Mouse (Mus musculus): Measurements from ENCODE around the gene Arhgef10l. TPM values are rescaled to one million over a fixed set of nuclear protein-coding genes. Genes with fewer than 3 reads are reported as not detected.

Gene Arhgef10l
- total RNA-seq, 2 experiments from 2014 or later: 55.4 to 68.4 TPM

DNA sequence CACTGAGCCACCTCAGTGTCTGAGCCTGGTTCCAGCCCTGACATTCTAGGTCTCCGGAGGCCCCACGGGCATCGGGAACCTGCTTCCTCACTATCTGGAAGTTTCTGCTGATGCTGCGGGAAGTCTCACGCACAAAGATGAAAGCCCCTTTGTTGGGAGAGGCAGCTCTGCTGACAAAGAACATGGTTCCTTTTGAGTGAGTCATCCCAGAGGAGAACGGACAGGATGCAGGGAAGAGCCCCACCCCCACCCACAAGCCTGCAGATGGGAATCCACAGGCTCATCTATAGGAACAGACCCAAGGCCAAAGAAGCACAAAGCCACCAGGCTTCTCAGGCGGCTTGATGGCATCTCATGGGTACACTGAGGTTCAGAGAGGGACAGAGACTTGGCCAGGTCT is 165.0 kb downstream of the Arhgef10l start:
- intact Hi-C loops (cut with DNase I): no loop called here
- no peak for DNase-seq

DNA sequence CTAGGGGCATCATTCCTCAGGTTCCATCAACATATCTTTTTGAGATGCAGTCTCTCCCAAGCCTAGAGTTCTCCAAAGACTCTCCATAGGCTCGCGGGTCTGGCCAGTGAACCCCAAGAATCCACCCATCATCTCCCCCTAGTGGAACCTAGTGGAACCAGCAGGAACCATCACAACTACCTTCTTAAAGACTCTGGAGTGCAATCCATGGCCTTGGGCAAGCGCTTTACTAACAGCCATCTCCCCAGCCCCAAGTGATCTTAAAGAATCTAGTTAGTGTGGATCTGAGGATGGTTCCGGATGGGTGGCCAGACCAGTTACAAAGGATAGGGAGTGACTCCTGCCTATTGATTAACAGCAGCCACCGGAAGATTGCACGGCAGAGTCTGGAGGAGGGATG is 166.2 kb downstream of the Arhgef10l start:
- DNase-seq: no peak
- intact Hi-C loops (cut with DNase I): no loop called here

DNA sequence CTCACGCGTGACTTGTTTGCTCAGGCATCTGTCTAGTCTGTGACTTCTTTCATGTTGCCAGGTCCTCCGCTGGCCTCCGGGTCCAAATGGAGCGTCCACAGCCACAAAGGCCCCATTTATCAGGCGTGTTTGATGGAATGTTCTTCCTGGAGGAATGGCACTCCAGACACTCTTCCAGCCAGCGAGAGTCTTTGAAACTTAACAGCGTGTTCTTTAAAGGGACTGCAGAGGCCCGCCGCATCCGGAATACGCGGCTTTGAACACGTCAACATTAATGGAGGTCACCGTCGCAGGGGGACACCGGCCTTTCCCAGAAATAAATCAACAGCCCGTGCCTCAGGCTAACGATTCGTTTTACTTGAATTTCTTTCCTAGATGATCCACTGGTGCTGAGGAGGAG is 168.6 kb downstream of the Arhgef10l start:
- DNase-seq: no peak
- intact Hi-C loops (cut with DNase I): no loop called here

DNA sequence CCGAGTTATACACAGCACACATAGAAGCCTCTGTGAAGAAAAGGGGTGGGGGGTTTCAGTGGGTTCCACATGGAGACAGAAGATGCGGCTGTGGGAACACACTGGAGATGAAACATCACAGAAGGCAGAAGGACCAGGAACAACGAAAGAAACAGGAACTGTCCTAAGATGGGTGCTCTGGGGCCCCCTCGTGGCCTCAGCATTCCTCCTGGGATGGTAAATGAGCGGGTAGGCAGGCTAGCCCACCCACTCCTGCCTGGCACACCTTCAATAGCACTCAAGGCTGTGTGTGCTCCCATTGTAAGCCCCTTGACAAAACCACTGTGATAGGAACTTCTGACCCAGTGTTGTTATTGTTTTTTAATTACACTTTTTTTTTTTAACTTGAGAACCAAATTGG is 174.3 kb downstream of the Arhgef10l start:
- no peak for DNase-seq
- intact Hi-C loops (cut with DNase I): no loop called here

DNA sequence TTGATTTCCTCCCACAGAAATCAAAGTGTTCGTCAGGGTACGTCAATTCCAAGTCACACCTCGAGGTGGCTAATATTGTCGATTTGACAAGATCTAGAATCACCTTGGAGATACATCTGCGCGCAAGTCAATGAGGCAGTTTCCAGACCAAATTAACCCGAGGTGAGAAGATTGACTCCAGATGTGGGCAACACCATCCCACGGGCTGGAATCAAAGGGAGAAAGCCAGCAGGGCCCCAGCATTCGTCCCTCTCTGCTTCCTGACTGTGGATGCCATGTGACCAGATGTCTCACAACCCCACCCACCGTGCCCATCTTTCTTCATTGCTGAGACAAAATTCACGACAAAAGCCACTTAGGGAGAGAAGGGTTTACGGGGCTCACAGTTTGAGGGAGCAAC is 180.4 kb downstream of the Arhgef10l start:
- intact Hi-C loops (cut with DNase I): no loop called here
- DNase-seq: no peak

DNA sequence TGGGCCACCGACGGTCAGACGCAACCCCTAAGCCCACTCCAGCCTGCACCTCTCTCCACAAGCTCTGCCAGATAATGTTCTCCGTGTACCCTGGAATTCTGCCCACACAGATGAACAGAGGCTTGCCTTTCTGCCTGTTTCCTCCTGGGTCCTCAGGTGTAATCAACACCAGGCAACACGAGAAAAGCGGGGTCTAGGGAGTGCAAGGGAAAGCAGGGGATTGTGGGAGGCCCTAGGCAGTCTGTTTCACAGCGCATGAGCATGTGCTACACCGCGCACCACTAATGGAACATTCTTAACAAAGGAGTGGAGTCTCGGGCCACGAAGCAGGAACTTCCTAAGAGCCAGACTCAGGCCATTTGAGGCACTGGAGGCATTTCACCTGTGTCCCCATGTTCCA is 182.7 kb downstream of the Arhgef10l start:
- DNase-seq: no peak
- intact Hi-C loops (cut with DNase I): no loop called here

DNA sequence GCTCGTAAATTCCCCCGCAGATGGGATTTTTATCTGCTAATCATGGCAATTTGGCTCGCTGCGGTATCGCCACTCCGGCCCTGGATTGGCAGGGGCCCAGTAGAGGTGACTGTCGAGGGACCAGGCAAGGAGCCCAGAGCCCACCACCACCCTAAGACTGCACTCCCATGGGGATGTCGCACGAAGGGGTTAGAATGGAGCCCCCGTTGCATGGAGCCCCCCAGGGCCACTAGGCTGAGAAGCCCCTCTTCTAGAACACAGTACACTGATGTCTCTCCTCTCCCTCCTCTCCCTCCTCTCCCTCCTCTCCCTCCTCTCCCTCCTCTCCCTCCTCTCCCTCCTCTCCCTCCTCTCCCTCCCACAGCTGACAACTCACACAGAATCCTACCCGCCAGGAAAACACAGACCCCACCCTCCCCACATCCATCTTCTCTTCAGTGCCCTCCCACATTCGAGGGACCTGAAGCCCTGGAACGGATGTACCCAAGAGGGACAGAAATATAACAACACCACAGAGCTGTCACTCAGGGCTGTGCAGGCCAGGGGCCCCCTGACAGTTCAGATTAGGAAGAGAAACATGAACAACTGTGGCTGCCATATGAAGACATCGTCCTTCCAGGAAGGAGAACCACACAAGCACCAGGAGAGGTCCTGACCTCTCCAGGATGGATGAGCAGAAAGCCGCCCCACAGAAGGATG is 185.3 kb downstream of the Arhgef10l start:
- intact Hi-C loops (cut with DNase I): no loop called here

DNA sequence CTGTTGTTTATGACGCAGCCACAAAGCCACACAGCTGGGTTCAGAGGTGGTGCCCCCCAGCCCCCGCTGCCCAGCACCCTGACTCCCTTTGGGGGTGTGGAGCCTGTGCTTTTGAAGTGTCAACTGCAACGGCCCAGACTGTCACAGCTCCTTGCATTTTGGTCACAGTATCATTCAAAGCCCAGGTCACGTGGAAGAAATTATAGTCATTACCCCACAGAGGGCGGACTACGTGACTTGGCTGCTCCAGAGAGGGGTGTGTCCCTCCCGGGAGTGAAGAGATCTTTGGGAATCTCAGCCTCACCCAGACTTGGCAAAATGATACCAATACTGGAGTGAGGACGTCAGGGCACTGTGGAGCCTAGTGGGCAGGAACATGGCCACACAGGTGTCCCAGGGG is 190.6 kb downstream of the Arhgef10l start:
- intact Hi-C loops (cut with DNase I): no loop called here
- DNase-seq: no peak

More for the DNA sequence above, 185.3 kb downstream of the Arhgef10l start:
- no peak for DNase-seq

DNA sequence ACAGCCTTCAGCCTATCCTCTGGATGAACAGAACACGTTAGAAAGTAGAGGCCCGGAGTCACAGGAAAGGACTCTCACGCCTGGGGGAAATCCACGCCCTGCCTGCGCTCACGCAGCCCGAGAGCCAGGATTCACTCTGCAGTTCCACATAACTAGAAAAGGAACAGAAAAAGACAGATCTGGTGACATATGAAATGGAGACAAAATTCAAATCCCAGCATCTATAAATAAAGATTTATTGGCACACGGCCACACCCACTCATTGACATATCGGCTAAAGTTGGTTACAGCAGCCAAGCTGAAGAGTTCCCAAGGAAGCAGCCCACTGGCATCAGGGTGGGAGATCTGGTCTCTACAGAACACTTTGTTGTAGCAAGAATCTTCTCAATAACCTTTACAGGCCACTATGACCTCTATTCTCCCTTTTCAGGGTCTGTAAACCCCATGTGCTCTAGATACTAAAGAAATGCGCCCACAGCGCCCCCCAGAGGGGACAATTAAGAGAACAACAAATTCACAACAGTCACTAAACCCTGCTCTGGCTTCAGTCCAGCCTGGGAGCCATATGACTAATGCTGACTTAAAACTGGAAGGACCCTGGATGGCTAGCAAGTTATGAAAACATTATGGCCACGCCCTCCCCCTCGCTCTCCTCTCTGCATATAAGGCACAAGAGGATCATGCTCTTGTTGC is 195.9 kb downstream of the Arhgef10l start:
- peak; percentile 2 to 6 for DNase-seq
- intact Hi-C loops (cut with DNase I): no loop called here

DNA sequence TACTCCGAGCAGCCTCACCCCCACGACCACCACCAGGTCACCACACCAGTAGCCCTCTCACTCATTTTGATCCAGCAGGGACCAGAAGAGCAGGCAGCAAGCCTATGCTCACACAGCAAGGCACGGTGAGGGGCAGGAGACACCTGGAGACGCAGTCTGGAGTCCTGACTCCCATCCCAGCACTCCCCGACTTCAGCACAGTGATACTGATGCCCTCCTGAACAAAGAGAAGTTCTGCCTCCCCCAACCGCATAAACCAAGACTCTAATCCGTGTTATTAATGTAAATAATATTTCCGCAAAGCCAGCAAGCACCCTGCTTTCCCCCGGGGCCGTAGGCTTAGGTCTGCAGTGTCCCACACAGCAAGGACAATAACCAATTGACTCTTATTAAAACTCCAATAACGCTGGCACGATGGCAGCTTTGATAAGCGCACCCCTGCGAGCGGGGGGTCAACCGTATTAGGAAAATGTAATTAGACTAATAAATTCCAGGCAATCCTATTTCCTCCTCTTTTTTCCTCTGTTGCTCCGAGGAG is 198.5 kb downstream of the Arhgef10l start:
- no peak for DNase-seq
- intact Hi-C loops (cut with DNase I): no loop called here

Small RNA genes within 50 kb of the gene (microRNA-seq; reads per million reads assigned to microRNA genes)
- 0 reads per million in 2 experiments for gene Gm23045

Other genes with a start within 250 kb of the Arhgef10l start
- gene Rcc2, start 34.5 kb upstream of the Arhgef10l start, total RNA-seq (2021): 10 to 100 TPM; 31.8 to 36.0 TPM
- gene Padi6, start 76.6 kb upstream of the Arhgef10l start, total RNA-seq (2021): not detected
- under 1 TPM; 0.40 to 0.48 TPM for gene Padi4, start 108.2 kb upstream of the Arhgef10l start, total RNA-seq (2021)
- under 1 TPM; 0.12 TPM for gene Padi3, start 144.6 kb upstream of the Arhgef10l start, total RNA-seq (2021)
- gene Padi1, start 179.8 kb upstream of the Arhgef10l start, total RNA-seq (2021): not detected
- 1 to 10 TPM in 1 of 2 experiments, under 1 TPM in 1; 0.65 to 1.1 TPM for gene Padi2, start 240.3 kb upstream of the Arhgef10l start, total RNA-seq (2021)

Data from heart, postnatal 10 days (tissue).